Mouse (Mus musculus) CH12.LX (cell line): ENCODE measurements around the gene Cox19.

ENCODE experiments used
- EP300 ChIP-seq: IDR thresholded peaks from 2 replicates; pipeline ENCODE4 v1.6.1; 2011; ENCODE audit warnings: low read length, improper control_type of control experiment
- NRF1 ChIP-seq: IDR thresholded peaks from 2 replicates; pipeline ENCODE4 v1.6.1; 2014; ENCODE audit warnings: low read depth, mild to moderate bottlenecking, inconsistent platforms, low read length, improper control_type of control experiment, moderate library complexity
- RAD21 ChIP-seq: IDR thresholded peaks from 2 replicates; pipeline ENCODE4 v1.6.1; 2011; ENCODE audit warnings: low read depth, mild to moderate bottlenecking, low read length, improper control_type of control experiment, moderate library complexity

DNA sequence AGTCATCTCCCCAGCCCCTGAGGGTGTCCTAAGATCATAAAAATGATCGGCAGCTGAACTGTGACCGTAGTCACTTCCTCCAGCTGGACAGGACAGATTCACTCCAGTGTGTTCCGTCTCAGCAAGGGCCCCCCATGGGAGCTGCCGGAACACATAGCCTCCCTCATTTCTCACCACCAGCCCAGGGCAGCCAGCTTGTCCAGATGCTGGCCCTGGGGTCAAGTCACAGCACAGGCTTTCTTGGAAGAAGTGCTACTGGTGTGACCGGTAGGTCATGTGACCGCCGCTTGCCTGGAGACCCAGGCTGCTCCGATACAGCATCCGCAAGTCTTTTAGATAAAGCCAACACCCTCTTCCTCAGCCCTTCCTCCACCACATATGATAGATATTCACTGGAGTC, 37.7 kb downstream of the Cox19 start:
- TF ChIP-seq RAD21, result no peak
- TF ChIP-seq EP300, result no peak
- TF ChIP-seq NRF1, result no peak
